Mouse (Mus musculus): ENCODE measurements around the gene Pecr. TPM values are rescaled to one million over a fixed set of nuclear protein-coding genes. Genes with fewer than 3 reads are reported as not detected.
"Not testable (repeated sequence)": the region's sequence is repeated elsewhere in the genome, so short reads cannot be mapped to it uniquely, and the experiment has no call there.

Pecr gene
- total RNA-seq, 4 experiments from 2014 or later = 27.1 to 35.2 (median 27.7) TPM

- DNase-seq = no peak
These were observed 3.8 kb upstream of the Pecr start for GRCm38 (mm10) chr1:72287893-72288292.

GRCm38 (mm10) chr1:72286904-72287303 is 2.8 kb upstream of the Pecr start:
- DNase-seq = no peak

GRCm38 (mm10) chr1:72284539-72284938 is 425 bp upstream of the Pecr start:
- DNase-seq = no peak

- DNase-seq = no peak
These were observed 1.5 kb downstream of the Pecr start for GRCm38 (mm10) chr1:72282604-72283003.

GRCm38 (mm10) chr1:72278085-72278484 is 6.0 kb downstream of the Pecr start:
- no peak for DNase-seq

DNA sequence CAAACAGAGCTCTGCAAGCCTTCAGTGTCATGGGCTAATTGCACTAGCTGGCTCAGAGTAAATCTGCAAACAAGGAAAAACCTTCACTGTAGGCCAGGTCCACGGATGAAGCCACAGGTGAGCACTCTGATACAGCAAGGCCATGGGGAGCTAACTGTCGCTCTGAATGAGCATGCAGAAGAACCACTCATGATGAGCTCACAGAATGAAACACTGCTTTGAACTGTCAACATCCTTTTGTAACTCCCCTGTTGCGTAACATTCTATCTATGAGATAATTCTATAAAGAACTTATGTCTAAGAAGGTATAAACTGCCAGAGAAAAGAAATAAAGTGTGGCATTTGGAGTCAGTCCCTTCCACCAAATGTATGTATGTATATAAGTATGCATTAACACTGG is 21.0 kb downstream of the Pecr start:
- DNase-seq = no peak

GRCm38 (mm10) chr1:72256381-72257256 is 27.5 kb downstream of the Pecr start:
- DNase-seq = no peak

DNA sequence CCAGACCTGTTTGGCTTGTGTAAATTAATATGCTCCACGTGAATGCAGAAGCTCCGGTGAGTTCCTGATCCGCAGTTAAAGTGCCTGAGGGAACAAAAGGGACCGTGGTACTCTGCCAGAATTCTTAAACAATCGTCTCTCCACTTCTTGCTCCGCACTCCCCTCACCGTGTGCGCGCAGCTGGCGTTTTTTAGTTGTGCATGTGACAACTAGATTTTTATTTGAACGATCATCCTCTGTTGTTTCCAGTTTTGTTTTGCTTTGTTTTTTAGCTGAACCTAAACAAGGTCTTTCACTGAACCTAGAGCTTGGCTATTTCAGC is 28.3 kb downstream of the Pecr start:
- DNase-seq = no peak

GRCm38 (mm10) chr1:72255062-72255853 is 28.9 kb downstream of the Pecr start:
- DNase-seq = peak; percentile 56

GRCm38 (mm10) chr1:72254545-72255061 is 29.5 kb downstream of the Pecr start:
- DNase-seq = peak; percentile 84

- no peak for DNase-seq
These were observed 30.1 kb downstream of the Pecr start for GRCm38 (mm10) chr1:72253881-72254491.

DNA sequence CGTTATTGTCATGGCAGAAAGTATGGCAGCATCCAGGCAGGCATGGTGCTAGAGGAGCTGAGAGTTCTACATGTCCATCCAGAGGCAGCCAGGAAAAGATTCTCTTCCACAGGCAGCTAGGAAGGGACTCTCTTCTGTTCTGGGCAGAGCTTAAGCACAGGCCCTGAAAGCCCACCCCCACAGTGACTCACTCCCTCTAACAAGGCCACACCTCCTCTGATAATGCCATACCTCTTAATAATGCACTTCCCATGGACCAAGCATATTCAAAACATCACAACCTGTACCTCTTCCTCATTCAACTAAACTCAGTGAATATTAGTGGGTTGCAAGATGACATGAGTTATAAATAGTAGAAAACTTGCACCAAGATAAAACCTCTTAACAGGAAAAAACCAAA is 32.3 kb downstream of the Pecr start:
- DNase-seq = no peak

- not testable (repeated sequence) for DNase-seq
These were observed 35.8 kb downstream of the Pecr start for GRCm38 (mm10) chr1:72248226-72248737.

DNA sequence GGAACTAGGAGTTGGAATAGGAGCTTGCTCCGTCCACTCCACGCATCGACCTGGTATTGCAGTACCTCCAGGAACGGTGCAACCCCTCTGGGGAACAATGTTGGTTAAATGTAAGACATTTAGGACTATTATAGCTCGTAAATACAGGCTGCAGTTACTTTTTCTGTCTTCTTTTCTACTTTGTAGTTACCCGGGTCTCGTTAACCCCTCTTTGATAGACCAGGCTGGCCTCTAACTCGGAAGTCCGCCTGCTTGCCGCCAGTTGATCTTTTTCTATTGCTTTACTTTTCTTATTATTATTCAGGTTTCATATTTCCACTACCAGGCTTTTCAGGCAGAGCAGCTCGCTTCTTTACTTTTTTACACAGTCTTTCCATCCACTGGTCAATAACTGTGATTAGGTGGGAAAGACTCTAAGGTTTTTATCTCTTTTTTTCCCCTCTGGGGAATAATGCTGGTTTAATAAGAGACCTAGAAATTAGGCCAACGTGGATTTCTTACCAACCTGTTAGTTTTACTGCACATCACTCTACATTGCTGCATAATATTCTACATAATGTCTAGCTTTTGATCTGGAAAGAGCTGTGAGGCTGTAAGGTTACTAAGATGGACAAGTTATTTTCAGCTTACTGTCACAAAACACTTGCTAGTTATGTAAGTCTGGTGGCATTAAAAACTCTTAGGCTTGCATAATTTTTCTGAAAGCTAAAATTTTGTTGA is 39.6 kb downstream of the Pecr start:
- DNase-seq = no peak

GRCm38 (mm10) chr1:72243656-72244316 is 40.3 kb downstream of the Pecr start:
- peak; percentile 95 for DNase-seq

GRCm38 (mm10) chr1:72242581-72243143 is 41.5 kb downstream of the Pecr start:
- no peak for DNase-seq

- DNase-seq = not testable (repeated sequence)
These were observed 45.0 kb downstream of the Pecr start for GRCm38 (mm10) chr1:72239113-72239512.

DNA sequence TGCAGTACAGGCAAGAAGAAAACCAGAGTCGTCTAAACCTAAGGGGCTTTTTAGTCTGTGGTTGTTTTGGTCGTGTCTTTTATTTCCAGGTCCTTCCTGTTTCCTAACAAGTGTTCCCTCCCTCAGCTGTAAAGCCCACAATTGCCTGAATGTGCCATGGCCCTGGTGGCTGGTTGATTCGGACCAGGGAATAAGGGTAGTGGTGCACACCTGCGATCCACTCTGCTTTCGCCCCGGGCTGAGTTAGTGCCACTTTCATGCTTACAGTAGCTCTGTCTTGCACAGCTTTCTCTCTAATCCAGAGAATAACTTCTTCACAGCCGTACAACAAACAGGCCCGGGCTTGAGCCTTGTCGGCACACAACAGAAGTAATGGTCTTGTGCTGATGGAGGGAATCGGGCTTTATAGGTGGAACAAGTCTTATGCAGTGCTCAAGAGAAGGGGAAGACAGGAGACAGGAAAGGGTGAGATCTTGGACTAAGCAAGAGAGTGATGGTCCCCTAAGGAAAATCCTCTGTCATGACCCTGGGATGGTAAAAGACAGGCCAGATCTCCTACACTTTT is 46.0 kb downstream of the Pecr start:
- DNase-seq = no peak

DNA sequence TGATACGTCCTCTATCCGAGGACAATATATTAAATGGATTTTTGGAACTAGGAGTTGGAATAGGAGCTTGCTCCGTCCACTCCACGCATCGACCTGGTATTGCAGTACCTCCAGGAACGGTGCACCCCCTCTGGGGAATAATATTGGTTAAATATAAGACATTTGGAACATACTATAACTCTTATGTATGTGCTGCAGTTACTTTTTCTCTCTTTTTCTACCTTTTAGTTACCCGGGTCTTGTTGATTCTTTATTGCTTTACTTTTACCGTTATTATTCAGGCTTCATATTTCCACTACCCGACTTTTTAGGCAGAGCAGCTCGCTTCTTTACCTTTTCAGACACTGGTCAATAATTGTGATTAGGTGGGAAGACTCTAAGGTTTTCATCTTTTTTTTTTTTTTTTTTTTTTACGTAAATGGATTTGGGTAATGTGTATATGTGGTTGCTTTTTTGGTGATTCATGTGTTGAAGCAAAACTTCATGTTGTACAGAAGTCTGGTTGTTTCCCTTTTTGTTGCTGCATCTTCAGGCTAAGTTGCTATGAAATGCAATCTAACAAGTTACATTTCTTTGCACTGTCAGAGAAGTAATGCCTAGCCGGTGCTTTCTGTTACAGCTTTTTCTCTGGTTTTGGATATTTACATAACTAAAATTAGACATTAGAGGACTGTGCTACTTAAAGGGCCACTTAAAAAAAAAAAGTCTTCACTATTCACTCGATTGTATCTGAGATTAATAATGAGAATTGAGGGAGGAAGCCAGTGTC is 46.9 kb downstream of the Pecr start:
- peak; percentile 39 for DNase-seq

Data from adrenal gland, adult 8-10 months (tissue).